Mouse (Mus musculus) naive thymus-derived CD4-positive, alpha-beta T cell, adult 5 months (primary cell): ENCODE results near the gene Scn11a. TPM values are rescaled to one million over a fixed set of nuclear protein-coding genes. Genes with fewer than 3 reads are reported as not detected.

Source experiments
- polyA plus RNA-seq: library from polyadenylated mRNA; unstranded; fragments of 100-300 nt; shearing (Covaris generic); gene quantifications from one replicate; pipeline ENCODE4 v1.2.1, GENCODE M21; 2017

Gene Scn11a
- polyA plus RNA-seq = 0.11 TPM

DNA sequence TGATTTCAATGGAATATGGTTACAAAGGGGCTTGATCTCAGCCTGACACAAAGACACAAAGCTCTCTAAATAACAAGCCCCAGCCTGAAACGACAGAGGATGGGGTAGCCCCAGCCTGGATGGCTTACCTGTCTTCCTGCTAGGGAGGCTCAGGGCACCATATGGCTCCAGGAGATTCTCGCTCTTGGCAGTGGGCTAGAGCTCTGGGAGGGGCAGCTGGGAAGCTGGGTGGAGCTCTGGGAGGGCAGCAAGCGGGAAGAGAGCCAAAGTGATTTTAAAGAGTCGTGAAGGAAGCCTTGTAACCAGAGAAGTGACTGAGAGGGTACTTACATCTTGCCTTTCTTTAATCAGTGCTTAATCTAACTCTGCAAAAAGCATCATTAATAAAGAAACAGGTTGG is at the start of gene Scn11a:
TSS of gene Scn11a (minus strand) at position 160 of the 400 bp plus-strand sequence.

DNA sequence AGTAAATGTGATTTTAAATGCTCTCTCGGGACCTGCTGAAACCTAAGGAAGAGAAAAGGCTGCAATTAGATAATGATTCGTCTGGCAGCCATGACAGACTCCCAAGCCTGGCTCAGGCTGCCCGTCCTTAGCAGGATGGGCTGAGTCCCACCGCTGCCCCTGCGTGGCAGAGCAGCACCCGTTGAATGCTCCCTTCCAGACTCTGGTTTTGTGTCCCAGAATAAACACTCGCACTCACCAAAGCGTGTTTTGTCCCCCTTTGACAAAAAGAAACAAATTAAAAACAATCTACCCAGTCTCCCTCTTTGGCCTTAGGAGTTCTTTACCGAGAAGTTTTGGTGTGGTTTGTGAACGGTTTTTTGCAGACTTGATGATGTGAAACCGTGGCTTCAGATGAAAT is 106.0 kb downstream of the Scn11a start, which contains the start of gene Scn10a:
TSS of gene Scn10a (minus strand) at position 101 of the 400 bp plus-strand sequence.

Other genes with a start within 250 kb of the Scn11a start
- gene Scn5a, start 246.4 kb downstream of the Scn11a start, polyA plus RNA-seq = not detected
- not detected for gene Scn10a, start 106.1 kb downstream of the Scn11a start, polyA plus RNA-seq
- gene Wdr48, start 69.4 kb upstream of the Scn11a start, polyA plus RNA-seq = 78.2 TPM
- gene Gorasp1, start 112.1 kb upstream of the Scn11a start, polyA plus RNA-seq = 5.6 TPM
- gene Ttc21a, start 112.2 kb upstream of the Scn11a start, polyA plus RNA-seq = not detected
- 168 TPM for gene Csrnp1, start 159.2 kb upstream of the Scn11a start, polyA plus RNA-seq
- gene Xirp1, start 198.1 kb upstream of the Scn11a start, polyA plus RNA-seq = not detected
- not detected for gene Cx3cr1, start 244.4 kb upstream of the Scn11a start, polyA plus RNA-seq